Mouse (Mus musculus) neural tube, embryonic 15.5 days (tissue): ENCODE measurements around the gene Dexi. TPM values are rescaled to one million over a fixed set of nuclear protein-coding genes. Genes with fewer than 3 reads are reported as not detected.
A peak's percentile ranks its signal among the peaks of the same experiment; 100 is the strongest.

ENCODE experiments used
- ATAC-seq: fragments of 200-750 bp; cut with Nextera tagmentation; 2 replicates; pipeline ENCODE4 v1.8.0; 2017; ENCODE audit warnings: mild to moderate bottlenecking, moderate TSS enrichment, moderate library complexity; ENCODE audit not compliant: low FRiP score
- H3K27ac ChIP-seq: fragments of 300-500 bp; sonication (generic); replicated peaks from 2 replicates; pipeline ENCODE4 v1.5.1; 2015; ENCODE audit warnings: mild to moderate bottlenecking, inconsistent platforms
- H3K27me3 ChIP-seq: fragments of 300-500 bp; sonication (generic); replicated peaks from 2 replicates; pipeline ENCODE4 v1.6.1; 2015; ENCODE audit warnings: inconsistent platforms
- H3K36me3 ChIP-seq: fragments of 300-500 bp; sonication (generic); 2 replicates; pipeline ENCODE4 v1.6.1; 2015; ENCODE audit warnings: inconsistent platforms
- H3K4me1 ChIP-seq: fragments of 300-500 bp; sonication (generic); 2 replicates; pipeline ENCODE4 v1.6.1; 2015; ENCODE audit warnings: inconsistent platforms
- H3K4me2 ChIP-seq: fragments of 300-500 bp; sonication (generic); 2 replicates; pipeline ENCODE4 v1.6.1; 2015; ENCODE audit warnings: inconsistent platforms, mild to moderate bottlenecking, moderate library complexity
- H3K4me3 ChIP-seq: fragments of 300-500 bp; sonication (generic); replicated peaks from 2 replicates; pipeline ENCODE4 v1.5.1; 2015; ENCODE audit warnings: mild to moderate bottlenecking, inconsistent platforms
- H3K9ac ChIP-seq: fragments of 300-500 bp; sonication (generic); replicated peaks from 2 replicates; pipeline ENCODE4 v1.6.1; 2015; ENCODE audit warnings: mild to moderate bottlenecking, inconsistent platforms
- H3K9me3 ChIP-seq: fragments of 300-500 bp; sonication (generic); replicated peaks from 2 replicates; pipeline ENCODE4 v1.6.1; 2016; ENCODE audit warnings: inconsistent platforms
- WGBS: fragments of 180-500 bp; shearing (Covaris S2); methylation state at CpG from one replicate; pipeline ENCODE4 v1.1.7; 2015; ENCODE audit warnings: mixed read lengths; 5-methylcytosine and 5-hydroxymethylcytosine counted together
- polyA plus RNA-seq: library from polyadenylated mRNA; unstranded; fragments of >200 nt; fragmentation: Nextera tagmentation; extraction: Ambion mirVana; gene quantifications from 2 replicates; pipeline ENCODE4 v1.2.1, GENCODE M21; 2015

Gene Dexi
- polyA plus RNA-seq, 1 experiment from 2014 or later: 17.4 TPM

- Histone ChIP-seq H3K36me3 (peaks cover 71% of the 10 kb centered on the region), H3K9me3 (no peaks in the 10 kb centered on the region)
- WGBS: 43% methylated on average over 4 of the region's 4 CpGs
These were observed 22.5 kb upstream of the Dexi start for GRCm38 (mm10) chr16:10565278-10565885.

GRCm38 (mm10) chr16:10559991-10560390 is 17.1 kb upstream of the Dexi start:
- Histone ChIP-seq H3K4me3 (no peak overlapping the region), H3K27me3 (no peaks in the 10 kb centered on the region), H3K4me2 (no peak overlapping the region), H3K9me3 (no peaks in the 10 kb centered on the region), H3K27ac (no peak overlapping the region), H3K4me1 (no peaks in the 10 kb centered on the region), H3K9ac (no peak overlapping the region), H3K36me3 (peaks cover 38% of the 10 kb centered on the region)
- 93% methylated on average over 8 of the region's 8 CpGs for WGBS
- ATAC-seq: no peak

More at GRCm38 (mm10) chr16:10565278-10565885, 22.5 kb upstream of the Dexi start:
- Histone ChIP-seq H3K4me3 (no peak overlapping the region), H3K27me3 (no peaks in the 10 kb centered on the region), H3K4me2 (no peak overlapping the region), H3K4me1 (peaks cover 5% of the 10 kb centered on the region; the same call in 1 of the 2 replicates), H3K9ac (no peak overlapping the region), H3K27ac (no peak overlapping the region)
- peak; percentile 61 for ATAC-seq

GRCm38 (mm10) chr16:10553858-10554257 is 11.0 kb upstream of the Dexi start:
- WGBS: 96% methylated on average over 2 of the region's 2 CpGs

DNA sequence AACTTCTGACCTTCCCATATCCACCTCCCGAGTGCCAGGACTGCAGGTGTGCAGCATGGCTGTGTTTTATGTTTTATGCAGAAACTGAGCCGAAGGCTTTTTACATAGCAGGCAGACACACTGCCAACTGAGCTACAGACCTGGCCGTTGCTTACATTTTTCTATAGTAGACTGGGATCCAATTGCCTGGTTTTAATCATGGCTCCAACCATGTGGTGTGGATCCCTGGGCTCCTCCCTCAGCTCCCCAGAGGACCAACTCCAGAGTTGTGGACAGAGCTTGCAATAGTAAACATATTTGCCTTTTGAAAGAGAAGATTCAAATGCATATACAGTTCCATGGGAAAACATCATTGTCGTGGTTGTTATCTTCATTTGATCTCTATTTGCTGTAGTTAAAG is 8.7 kb upstream of the Dexi start:
- no peak for ATAC-seq
- Histone ChIP-seq H3K9ac (no peak overlapping the region), H3K27me3 (no peaks in the 10 kb centered on the region), H3K27ac (no peak overlapping the region), H3K4me2 (no peak overlapping the region), H3K4me3 (no peak overlapping the region), H3K9me3 (no peaks in the 10 kb centered on the region), H3K36me3 (no peaks in the 10 kb centered on the region), H3K4me1 (peaks cover 23% of the 10 kb centered on the region)
- 83% methylated on average over 4 of the region's 4 CpGs for WGBS

More at GRCm38 (mm10) chr16:10553858-10554257, 11.0 kb upstream of the Dexi start:
- Histone ChIP-seq H3K27me3 (no peaks in the 10 kb centered on the region), H3K9me3 (no peaks in the 10 kb centered on the region), H3K4me3 (no peak overlapping the region), H3K9ac (no peak overlapping the region), H3K4me1 (0 out of 2 replicates have a peak, but pooled peaks cover 5% of the 10 kb centered on the region), H3K27ac (no peak overlapping the region), H3K4me2 (no peak overlapping the region), H3K36me3 (no peaks in the 10 kb centered on the region)
- no peak for ATAC-seq

DNA sequence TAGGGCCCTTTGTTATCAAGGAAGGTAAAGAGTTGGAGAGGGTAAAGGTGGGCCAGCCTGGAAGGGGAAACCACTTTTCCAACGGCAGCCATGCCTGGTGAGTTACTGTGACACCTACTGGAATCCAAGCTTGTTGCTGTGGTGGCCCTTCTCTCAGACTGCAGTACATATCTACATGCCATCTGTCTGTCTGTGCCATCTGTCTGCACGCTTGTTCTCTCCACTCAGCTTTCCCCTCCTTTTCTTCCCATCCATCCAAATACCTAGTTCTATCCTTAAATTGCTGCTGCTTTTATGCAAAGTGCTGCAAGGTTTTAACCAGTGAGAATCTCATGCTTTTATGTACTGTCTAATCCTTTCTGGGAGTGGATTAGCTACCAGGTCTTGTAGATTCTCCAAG is 6.7 kb upstream of the Dexi start:
- Histone ChIP-seq H3K4me2 (no peak overlapping the region), H3K4me3 (no peak overlapping the region), H3K9me3 (no peaks in the 10 kb centered on the region), H3K9ac (no peak overlapping the region), H3K36me3 (no peaks in the 10 kb centered on the region), H3K27ac (no peak overlapping the region), H3K4me1 (peaks cover 32% of the 10 kb centered on the region), H3K27me3 (no peaks in the 10 kb centered on the region)
- no peak for ATAC-seq
- WGBS: 87% methylated on average over 2 of the region's 2 CpGs

DNA sequence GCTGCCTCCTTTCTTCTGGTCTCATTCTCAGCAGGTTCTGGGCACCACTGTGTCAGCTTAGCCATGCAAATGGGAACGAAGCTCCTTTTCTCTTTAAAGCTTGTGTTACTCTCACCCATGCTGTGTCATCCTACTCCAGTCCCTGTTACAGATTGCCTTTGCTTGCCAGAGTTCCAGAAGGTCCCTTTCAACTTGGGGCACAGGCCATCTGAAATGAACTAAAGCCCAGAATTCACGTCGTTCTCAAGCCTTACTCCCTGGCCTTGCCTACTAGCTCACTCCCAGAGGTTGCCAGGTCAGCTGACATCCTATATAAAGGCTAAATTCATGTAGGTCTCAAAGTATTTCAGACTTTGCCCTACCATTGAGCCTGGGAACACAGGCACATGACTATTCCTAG is 6.1 kb upstream of the Dexi start:
- Histone ChIP-seq H3K27me3 (no peaks in the 10 kb centered on the region), H3K4me1 (peaks cover 32% of the 10 kb centered on the region), H3K36me3 (no peaks in the 10 kb centered on the region), H3K9me3 (no peaks in the 10 kb centered on the region), H3K4me3 (no peak overlapping the region), H3K27ac (no peak overlapping the region), H3K4me2 (no peak overlapping the region), H3K9ac (no peak overlapping the region)
- 64% methylated on average over 3 of the region's 3 CpGs for WGBS
- no peak for ATAC-seq

DNA sequence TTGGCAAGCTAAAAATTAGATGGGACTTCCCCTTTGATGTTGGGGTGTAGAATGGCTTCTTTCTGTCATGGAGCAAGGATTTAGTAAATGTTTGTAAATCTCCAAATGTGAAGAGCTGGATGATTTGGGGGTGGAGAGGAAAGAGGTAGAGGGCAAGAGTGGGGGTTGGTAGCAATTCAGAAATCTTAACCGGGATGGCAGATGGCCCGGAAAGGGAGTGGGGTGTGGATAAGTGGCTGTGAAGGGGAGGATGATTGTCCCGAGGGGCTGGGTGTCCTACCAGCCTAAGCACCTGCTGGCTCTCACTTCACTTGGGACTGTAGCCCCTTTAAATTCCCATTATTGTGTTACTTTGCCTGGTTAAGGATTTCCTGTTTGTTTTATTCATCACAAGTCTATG is 4.0 kb upstream of the Dexi start:
- no peaks in the 10 kb centered on the region for H3K9me3 ChIP-seq
- H3K36me3 ChIP-seq: no peaks in the 10 kb centered on the region
- peaks cover 40% of the 10 kb centered on the region for H3K4me1 ChIP-seq
- no peak overlapping the region for H3K4me3 ChIP-seq
- no peaks in the 10 kb centered on the region for H3K27me3 ChIP-seq
- no peak for ATAC-seq
- H3K9ac ChIP-seq: no peak overlapping the region
- 62% methylated on average over 3 of the region's 3 CpGs for WGBS
- no peak overlapping the region for H3K27ac ChIP-seq
- peak overlapping the region; percentile 76 for H3K4me2 ChIP-seq

- Histone ChIP-seq H3K27me3 (no peaks in the 10 kb centered on the region), H3K36me3 (no peaks in the 10 kb centered on the region), H3K4me3 (peak within 1 kb of the TSS; percentile 99), H3K9me3 (no peaks in the 10 kb centered on the region), H3K27ac (peak within 1 kb of the TSS; percentile 63), H3K4me1 (peaks cover 57% of the 10 kb centered on the region), H3K4me2 (peak within 1 kb of the TSS; percentile 76), H3K9ac (peak within 1 kb of the TSS; percentile 90)
- ATAC-seq: peak; percentile 92
- under 1% methylated on average over 58 of the region's 58 CpGs for WGBS
These were observed 2.3 kb upstream of the Dexi start, which contains the start of gene Clec16a for GRCm38 (mm10) chr16:10544995-10545622. Clec16a (plus strand) TSS chr16:10545339.

- peak overlapping the region; percentile 84 for H3K9ac ChIP-seq
- peak; percentile 19 for ATAC-seq
- no peaks in the 10 kb centered on the region for H3K36me3 ChIP-seq
- H3K4me1 ChIP-seq: peaks cover 70% of the 10 kb centered on the region
- 3% methylated on average over 22 of the region's 22 CpGs for WGBS
- H3K9me3 ChIP-seq: no peaks in the 10 kb centered on the region
- no peaks in the 10 kb centered on the region for H3K27me3 ChIP-seq
- H3K4me3 ChIP-seq: peak overlapping the region; percentile 79
- peak overlapping the region; percentile 85 for H3K4me2 ChIP-seq
- H3K27ac ChIP-seq: peak overlapping the region; percentile 82
These were observed 588 bp downstream of the Dexi start for GRCm38 (mm10) chr16:10542266-10542665.

- Histone ChIP-seq H3K4me2 (peak overlapping the region; percentile 85), H3K4me3 (peak overlapping the region; percentile 79), H3K27me3 (no peaks in the 10 kb centered on the region), H3K9me3 (no peaks in the 10 kb centered on the region), H3K9ac (peak overlapping the region; percentile 84), H3K36me3 (no peaks in the 10 kb centered on the region), H3K27ac (no peak overlapping the region; the same call in 1 of the 2 replicates), H3K4me1 (peaks cover 67% of the 10 kb centered on the region)
- ATAC-seq: no peak
- 35% methylated on average over 7 of the region's 7 CpGs for WGBS
These were observed 1.3 kb downstream of the Dexi start for GRCm38 (mm10) chr16:10541598-10541930.

DNA sequence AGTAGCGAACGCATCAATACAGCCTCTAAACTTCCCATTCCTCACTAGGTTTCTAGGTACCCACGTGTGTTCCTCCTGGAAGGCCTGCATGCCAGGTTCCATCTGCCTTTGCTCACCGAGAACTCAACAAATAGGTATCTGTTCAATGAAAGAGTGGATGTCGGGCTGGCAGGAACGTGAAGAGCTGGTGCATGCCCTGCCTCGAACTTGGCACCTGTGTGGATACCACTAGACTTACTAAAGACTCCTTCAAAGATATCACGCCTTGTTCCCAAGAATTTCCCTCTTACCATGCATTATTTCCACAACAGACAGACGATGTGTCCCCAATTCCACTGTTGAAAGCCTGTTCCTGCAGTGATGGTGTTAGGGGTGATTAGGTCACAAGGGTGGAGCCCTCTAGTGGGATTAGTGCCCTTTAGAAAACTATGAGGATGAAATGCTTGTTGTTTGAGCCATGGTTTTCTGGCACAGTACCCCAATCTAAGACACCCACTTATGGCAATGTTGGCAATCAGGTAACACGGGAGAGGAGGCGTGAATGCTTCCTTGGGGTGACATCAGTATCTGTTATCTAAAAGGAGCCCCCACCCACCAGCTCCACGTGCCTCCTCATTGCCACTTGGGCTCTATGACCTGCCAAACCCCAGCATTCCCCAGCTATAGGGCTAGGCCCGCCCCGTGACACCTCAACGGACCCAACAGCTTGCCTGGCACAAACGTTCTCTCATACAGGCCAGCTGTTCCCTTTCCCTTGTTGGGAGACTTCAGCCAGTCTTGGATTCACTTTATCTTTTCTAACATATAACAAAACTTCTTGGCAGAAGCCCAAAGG is 1.9 kb downstream of the Dexi start:
- Histone ChIP-seq H3K9ac (peak overlapping the region; percentile 84), H3K36me3 (no peaks in the 10 kb centered on the region), H3K27ac (no peak overlapping the region), H3K9me3 (no peaks in the 10 kb centered on the region), H3K4me2 (peak overlapping the region; percentile 85), H3K27me3 (no peaks in the 10 kb centered on the region), H3K4me3 (peak overlapping the region; percentile 79), H3K4me1 (peaks cover 61% of the 10 kb centered on the region)
- ATAC-seq: no peak
- 71% methylated on average over 16 of the region's 16 CpGs for WGBS
